ENCODE assay signal across 19 mouse cellular contexts in the genomic region with DNA sequence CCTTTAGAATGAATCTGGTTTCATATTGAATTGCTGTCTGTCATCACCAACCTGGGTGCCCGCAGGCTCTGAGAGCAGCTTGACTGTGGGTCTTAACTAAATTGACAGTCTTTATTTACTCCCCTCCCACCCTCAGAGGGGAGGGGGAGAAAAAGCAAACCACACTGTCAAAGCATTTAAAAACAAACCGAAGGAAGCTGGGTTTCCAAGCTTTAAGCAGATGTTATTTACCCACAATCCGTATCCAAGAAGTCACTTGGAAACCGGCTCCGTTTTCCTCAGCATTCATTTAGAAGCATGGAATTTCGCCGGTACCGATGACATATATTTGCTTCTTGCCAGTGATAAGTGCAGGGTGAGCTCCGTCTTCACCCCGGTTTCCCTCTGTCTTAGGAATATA.
"Had no signal": no experiment of that assay in that cellular context is flagged by ENCODE, and none has a peak within 500 bp of the region (broad histone marks: within the 10 kb centered on the region; RNA-seq: fewer than 3 reads in every experiment).

No protein-coding gene starts in this region.

- H3K4me2 ChIP-seq: liver, embryonic 13.5 days; midbrain, embryonic 12.5 days; midbrain, embryonic 15.5 days; neural tube, embryonic 12.5 days; neural tube, embryonic 15.5 days had no signal

- H3K27me3 ChIP-seq: liver, embryonic 13.5 days; midbrain, embryonic 15.5 days; neural tube, embryonic 12.5 days; neural tube, embryonic 15.5 days had no signal

- H3K4me3 ChIP-seq: layer of hippocampus, adult 2 months; left cerebral cortex, adult 2 months; liver, embryonic 13.5 days; midbrain, embryonic 12.5 days; midbrain, embryonic 15.5 days; neural tube, embryonic 12.5 days; neural tube, embryonic 15.5 days had no signal

- H3K9ac ChIP-seq: liver, embryonic 13.5 days; midbrain, embryonic 12.5 days; midbrain, embryonic 15.5 days; neural tube, embryonic 12.5 days; neural tube, embryonic 15.5 days had no signal

- H3K27ac ChIP-seq: kidney, postnatal 0 days; layer of hippocampus, adult 2 months; left cerebral cortex, adult 2 months; liver, embryonic 13.5 days; macrophage; midbrain, embryonic 12.5 days; midbrain, embryonic 15.5 days; neural tube, embryonic 12.5 days; neural tube, embryonic 15.5 days; stomach, postnatal 0 days had no signal

- H3K9me3 ChIP-seq: liver, embryonic 13.5 days; midbrain, embryonic 12.5 days; midbrain, embryonic 15.5 days; neural tube, embryonic 12.5 days; neural tube, embryonic 15.5 days had no signal

- H3K36me3 ChIP-seq: liver, embryonic 13.5 days; midbrain, embryonic 12.5 days; midbrain, embryonic 15.5 days; neural tube, embryonic 12.5 days; neural tube, embryonic 15.5 days had no signal

- ATAC-seq: midbrain, embryonic 15.5 days had no signal

- DNase-seq: kidney, postnatal 25 days; layer of hippocampus, postnatal 36 days; liver, embryonic 13.5 days; lung, adult 2 months; lung, postnatal 14 days; right cerebral cortex, adult 18-20 months; right cerebral cortex, postnatal 14 days; right cerebral cortex, postnatal 4 days; thymus, adult 18-20 months; thymus, postnatal 36 days had no signal
